Mouse (Mus musculus) T-helper 1 cell (primary cell): ENCODE results near the gene Il10ra.

ENCODE experiments used
- in situ Hi-C: fragments of 300-600 bp; cut with MboI, MseI; formaldehyde crosslinking; loops from one replicate; pipeline ENCODE4 v1.15.1; 2025; ENCODE audit warnings: high pct_unique_total_duplicates

The Il10ra gene

DNA sequence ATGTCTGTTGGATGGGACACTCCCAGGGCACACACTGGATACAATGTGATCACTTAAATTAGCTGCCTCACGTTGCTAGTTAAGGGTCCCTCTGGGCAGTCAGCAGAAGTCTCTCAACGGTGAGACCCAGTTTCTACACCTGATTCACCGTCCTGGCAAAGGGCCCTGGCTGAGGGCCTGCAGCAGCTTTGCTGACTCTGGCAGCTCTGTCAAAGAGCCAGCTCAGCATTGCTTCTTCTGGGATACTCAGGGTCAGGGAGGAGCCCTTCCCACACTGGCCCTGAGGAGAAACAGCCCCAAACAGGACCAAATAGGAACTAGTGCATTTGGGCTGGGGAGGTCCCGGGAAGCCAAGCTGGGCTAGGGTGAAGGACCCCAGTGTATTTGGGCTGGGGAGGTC is 7.5 kb downstream of the Il10ra start:
- in situ Hi-C loops, result no loop called here

DNA sequence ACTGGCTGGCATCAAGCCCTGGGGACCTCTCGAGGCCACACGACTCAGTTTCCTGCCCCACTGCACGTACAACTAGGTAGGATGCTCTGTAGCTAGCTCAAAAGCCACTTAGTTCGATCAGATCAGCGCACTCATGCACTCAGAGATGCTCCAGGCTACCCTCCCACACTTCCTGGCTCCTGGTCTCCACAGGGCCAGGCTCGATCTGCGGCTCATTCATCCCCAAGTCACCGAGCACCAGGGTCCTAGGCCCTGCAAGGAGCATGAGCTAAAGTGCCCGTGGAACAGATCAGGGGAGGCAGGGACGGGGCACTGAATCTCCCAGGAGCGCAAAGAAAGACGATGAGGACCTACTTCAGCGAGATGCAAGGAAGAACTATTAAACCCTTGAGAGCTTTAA is 9.9 kb downstream of the Il10ra start:
- in situ Hi-C loops, result no loop called here

DNA sequence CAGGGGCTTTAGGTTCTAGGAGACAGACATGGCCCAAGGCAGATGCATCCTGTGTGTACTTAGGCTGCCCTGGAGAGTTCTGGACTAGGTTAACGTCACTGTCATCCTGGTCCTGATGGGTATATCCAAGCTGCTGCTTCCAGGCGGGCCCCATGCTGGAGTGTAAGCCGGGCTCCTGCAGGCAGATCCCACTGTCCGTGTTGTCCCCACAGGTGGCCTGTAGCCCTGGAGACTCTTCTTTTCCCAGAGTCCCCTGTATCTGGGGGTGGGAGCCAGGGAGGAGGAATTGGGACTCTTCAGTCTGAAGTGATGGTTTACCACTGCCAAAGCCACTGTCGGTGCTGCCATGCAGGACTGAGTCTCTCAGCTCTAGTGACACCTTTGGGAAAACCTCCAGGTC is 13.0 kb downstream of the Il10ra start:
- in situ Hi-C loops, result no loop called here

DNA sequence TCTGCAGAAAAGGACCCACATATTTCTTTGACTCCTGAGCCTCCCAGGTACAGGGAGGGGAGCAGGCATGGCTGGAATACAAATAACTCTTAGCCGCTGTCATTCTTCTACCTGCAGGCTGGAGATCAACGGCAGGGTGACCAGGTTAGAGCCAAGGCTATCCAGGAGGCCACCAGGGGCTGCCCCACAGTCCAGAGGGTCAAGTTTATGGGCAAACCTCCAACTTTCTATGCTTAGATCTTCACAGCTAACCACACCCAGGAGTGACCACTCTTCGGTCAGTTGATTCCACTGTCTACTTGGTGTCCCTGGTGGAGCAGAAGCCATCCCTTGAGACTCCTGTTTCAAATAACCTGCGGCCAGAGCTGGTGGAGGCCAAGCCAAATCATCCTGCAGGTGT is 13.5 kb downstream of the Il10ra start:
- in situ Hi-C loops, result no loop called here

DNA sequence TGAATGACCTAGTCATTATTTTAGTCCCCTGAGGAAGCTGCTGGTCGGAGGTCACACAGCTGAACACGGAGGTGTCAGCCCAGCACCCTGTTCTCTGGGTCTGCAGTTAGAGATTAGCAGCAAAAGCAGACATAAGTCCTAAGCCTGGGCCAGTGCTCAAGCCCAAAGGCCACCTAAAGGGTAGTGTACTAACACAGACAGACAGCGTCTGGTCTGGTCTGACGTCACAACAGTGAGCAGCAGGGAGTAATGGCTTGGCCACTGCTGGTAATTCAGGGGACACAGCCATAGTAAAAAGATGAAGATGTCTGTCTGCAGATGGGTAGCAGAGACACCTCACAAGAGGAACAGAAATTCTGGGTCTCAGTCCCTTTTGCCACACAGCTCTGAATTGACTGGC is 14.3 kb downstream of the Il10ra start:
- in situ Hi-C loops, result no loop called here

DNA sequence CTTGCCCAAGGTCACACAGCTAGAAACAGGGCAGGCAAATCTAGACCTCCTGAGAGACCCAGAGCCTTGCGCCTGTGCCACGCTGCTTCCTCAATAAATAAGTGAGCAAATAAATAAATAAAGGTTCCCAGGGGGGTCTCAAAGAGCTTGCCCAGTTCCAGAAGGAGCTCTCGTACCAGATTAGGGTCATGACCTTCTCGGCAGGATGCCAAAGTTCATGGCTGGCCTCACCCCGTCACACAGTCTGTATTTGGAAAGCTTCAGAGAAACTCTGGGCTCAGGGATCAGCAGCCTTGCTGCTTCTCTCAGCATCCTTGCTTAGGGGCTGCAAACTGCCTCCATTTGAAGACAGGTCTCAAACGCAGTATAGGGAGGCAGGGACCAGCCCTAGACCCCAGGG is 14.9 kb downstream of the Il10ra start:
- in situ Hi-C loops, result no loop called here

DNA sequence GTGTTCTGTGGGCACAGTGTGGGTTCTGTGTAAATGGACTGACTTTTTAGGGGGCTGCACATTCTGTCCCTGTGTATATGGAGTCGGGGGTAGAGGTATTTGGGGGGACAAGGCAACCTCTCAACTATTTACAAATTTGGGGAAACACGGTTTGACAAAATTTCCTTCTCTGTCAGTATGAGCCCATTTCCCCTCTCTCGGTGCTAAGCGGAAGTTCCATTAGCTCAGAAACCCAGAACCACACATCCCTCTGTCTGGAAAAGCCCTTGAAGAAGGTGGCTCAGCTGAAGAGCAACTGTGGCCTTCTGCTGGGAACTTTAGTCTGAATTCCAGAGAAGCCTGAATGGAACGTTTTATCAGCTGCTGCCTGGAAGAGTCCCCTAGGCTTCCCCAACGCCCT is 16.6 kb downstream of the Il10ra start:
- in situ Hi-C loops, result no loop called here

DNA sequence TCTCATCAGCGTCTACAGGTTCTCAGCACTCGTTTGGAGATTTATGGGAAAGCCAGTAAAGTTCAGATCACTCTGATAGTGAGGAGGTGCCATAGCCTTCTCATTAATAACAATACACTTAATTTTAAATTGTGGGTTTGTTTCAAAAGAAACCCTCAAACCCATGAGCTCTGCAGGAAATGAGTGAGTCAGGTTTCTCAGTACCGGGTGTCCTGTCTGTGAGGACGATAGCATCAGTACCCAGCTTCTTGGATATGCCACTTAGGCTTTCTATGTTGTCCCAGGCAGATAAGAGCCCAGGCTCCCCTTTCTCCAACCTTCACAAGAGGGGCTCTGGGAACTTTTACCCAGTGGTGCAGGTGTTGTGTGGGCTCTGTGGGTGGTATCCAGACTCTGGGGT is 17.0 kb downstream of the Il10ra start:
- in situ Hi-C loops, result no loop called here

DNA sequence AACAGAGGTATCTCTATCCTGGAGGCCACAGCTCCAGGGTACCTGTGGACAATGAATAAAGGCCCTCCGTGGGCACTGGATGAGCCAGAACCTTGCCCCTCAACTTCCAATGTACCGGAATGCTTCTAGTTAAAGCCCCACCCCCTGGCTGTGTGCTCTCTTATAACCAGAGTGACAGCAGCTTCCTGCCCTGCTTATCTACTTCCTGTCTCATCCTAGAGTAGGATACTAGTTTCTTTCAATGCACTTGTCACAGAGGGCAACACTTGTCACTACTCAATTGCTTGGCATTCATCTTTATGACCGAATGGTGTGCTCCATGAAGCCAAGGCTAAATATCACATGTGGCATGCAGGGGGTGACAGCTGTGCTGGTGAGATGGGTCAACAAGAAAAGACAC is 17.7 kb downstream of the Il10ra start:
- in situ Hi-C loops, result no loop called here

DNA sequence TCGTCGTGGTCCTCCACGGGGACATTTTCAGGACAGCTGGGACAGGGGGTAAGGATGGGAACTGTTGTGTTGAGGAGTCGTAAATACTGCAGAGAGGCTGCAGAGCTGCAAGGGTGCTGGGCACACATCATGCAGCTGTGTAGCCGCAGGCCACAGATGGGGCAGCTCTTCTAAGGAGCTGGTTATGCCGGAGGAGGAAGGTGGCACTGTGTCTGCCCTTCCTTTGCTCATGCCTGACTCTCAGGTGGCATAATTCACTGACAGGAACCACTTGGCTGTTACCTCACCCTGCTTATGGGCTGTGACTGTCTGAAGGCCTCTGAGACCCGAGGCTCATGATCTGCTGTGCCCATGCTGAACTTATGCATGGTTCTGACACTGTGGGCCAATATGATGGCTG is 18.6 kb downstream of the Il10ra start:
- in situ Hi-C loops, result no loop called here

DNA sequence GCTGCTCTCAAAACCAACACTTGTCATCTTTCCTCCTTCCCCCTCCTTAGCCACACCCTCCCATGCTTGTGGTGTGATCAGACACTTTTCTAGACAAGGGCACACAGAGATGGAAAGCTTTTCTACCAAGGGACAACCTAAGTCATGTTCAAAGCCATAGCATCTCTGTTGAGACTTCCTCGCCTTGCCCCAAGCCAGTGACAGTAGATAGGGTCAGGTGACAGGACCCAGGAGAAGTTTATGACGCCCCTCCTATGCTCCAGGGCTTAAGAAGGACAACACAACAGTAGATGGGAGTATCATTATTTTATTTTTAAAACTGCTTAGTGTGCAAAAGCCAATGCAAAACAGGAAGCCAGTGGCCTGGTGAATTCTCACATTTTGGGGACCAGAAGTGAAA is 21.4 kb downstream of the Il10ra start:
- in situ Hi-C loops, result no loop called here

DNA sequence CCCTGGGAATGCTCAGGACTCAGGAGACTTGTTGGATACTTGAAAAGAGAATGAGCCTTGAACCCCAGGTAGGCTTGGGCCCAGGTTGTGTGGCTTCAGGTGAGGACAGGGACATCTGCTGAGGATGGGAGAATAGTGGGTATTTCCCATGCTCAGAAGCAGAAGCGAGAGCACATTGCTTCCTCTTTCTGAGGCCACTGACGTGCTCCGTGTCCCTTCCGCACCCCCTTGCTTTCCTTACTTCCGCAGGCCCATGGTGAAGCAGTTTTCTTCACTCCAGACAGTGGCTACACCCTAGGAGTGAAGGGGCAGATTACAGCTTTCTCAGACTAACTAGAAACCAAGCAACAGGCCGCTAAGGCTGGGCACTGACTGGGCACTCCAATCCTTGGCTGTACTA is 22.9 kb downstream of the Il10ra start:
- in situ Hi-C loops, result no loop called here

DNA sequence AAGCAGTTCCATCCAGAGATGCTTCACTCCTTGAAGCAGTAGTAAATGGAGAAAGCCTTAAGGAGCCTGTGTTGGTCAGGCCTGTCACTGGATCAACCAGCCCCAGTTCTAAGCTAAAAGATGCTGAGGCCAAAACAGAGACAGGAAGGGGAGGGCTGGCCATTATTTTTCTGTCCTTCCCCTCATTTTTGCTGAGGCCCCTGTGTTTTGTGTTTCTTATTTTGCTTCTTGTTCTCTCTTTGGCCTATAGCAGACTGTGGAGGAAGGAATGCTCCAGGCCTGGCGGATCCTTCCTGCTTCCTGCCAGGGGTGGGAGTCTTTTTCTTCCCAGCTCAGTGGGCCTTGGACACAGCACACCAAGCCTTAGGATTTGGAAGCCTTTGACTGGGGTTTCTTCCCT is 23.5 kb downstream of the Il10ra start:
- in situ Hi-C loops, result no loop called here

DNA sequence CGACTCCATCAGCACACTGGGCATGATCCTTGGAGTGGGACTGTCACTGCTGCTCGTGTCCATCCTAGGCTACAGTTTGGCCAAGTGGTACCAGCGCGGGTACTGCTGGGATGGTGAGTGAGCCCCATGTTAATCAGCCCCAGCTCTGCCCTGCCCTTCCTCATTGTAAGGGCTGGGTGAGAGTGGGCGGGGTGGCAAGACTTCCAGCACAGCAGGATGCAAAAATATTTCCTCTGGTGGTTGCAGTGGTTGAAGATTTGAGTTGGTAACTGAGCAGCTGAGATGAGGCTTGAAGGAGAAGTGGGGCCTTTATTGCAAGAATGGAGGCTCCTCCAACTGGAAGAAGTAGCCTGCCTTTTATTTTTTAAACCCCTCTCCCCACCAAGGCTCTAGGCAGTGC is 27.6 kb downstream of the Il10ra start:
- in situ Hi-C loops, result no loop called here

DNA sequence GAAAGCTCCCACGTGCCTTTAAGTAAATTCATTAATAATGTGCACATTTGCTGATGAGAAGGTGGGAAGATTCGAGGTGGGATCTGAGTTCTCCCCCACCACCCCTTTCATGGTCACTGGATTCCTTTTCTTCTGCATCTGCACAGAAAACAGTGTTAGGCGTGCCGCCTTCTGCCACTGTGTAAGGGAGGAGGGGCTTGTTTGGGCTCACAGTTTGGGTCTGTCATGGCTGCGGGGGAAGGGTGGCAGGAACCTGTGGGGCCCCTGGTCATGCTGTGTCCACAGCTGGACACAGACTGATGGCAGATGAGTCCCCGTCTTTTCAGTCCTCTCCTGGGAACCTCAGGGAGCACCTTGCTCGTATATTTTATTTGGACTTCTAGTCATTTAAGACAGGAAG is 32.2 kb downstream of the Il10ra start:
- in situ Hi-C loops, result no loop called here

DNA sequence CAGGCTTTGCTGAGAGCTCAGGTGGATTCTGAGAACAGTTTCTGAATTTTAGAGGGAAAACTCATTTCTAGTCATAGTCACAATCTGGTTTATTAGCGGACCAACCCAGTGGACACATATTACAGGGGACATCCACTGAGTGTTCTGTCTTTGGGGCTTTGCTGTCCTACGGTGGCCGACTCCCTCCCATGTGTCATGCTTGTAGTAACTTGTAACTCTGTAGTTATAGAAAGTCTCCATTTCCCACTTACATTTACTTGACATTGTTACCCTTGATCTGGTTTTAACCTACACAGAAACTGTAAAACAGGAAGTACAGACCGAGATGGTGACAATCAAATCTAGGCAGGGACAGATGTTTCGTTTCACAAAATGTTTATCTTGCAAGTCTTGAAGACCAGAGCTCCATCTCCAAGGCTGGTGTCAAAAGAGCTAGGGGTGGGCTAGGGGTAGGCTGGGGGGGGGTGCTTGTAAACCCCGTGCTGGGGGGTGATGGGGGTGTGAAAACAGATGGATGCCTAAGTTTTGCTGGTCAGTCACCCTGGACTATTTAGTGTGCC is 33.2 kb downstream of the Il10ra start:
- in situ Hi-C loops, result no loop called here

DNA sequence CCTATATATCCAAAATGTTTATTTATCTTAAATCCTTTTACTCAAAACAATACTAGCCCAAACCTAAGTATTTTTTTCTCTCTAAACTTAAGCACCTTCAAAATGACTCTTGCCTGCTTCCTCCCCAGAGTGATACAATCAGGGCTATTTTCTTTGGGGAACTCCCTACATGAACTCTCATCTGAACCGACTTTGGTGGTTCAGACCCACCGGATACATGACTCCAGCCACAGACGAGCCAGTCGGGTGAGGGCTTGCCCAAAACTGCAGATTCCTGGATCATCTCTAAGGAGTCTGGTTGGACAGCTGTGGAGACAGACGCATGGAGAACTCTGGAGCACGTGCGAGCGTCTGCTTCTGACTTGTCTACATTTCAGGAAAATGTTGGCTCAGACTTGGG is 39.6 kb downstream of the Il10ra start:
- in situ Hi-C loops, result no loop called here

DNA sequence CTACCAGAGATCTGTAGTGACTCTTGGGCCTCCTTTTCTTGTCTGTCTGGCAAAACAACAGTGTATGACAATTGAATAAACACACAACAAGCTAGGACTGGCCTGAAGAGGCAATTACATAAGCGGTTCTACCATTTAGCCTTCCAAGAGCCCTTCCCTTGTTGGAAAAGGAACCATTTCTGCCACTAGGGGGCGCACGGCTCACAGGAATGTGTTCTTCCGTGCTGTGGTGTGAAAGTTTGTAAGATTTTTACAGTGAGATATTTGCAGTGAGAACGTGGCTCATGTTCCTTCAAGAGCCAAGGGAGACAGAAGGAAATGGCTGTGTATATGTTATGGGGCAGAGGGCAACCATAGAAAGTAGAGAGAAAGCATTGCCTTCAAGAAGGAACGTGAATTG is 47.4 kb downstream of the Il10ra start:
- in situ Hi-C loops, result loop anchor here (5.0 kb wide), 2 partner anchors 81 to 171 kb away; no protein-coding TSS in a partner anchor

DNA sequence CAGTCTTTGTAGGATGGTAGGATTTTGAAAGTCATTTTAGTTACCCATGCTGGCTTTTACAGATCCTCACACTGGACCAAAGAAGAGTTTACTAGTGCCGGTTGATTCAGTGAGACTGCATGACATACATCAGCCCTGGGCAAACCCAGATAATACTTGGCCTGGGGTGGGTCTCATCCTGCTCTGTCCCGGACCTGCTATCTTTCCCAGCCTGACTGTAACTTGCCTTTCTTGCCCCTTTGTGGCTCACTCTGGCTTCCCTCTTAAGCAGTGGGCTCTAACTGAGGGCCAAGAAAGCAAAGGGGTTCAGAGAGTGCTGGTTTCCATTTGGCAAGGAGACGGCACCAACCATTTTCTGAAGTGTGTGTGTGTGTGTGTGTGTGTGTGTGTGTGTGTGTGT is 49.3 kb downstream of the Il10ra start:
- in situ Hi-C loops, result loop anchor here (5.0 kb wide), 2 partner anchors 83 to 173 kb away; no protein-coding TSS in a partner anchor

DNA sequence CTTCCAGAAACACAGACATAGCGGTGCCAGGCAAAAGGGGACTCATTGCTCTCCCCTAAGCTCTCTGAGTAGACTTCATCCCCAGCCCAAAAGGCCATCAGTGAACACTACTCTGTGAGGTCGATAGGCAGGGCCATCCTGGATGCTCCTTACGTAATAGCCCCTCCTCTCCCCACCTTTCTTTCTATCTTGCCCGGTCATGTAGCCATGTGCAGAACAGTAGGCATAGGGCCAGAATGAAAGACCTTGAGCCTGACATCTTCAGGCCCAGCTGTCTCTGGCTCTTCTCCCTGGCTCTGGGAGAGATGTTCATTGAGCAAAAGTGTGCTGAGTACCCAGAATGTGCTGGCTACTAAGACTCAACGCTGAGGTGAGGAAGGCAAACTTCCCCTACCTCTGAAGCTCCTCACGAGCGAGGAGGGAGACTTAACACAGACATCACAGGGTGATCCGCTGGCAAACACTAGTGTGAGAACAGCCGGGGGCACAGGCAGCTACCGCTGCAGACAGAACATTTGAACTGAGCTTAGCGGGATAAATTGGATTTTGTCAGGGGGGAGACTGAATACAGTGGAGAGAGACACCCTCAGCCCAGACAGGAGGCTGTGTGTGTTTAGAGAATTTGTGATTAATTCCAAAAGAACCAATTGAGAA is 53.3 kb downstream of the Il10ra start:
- in situ Hi-C loops, result no loop called here

DNA sequence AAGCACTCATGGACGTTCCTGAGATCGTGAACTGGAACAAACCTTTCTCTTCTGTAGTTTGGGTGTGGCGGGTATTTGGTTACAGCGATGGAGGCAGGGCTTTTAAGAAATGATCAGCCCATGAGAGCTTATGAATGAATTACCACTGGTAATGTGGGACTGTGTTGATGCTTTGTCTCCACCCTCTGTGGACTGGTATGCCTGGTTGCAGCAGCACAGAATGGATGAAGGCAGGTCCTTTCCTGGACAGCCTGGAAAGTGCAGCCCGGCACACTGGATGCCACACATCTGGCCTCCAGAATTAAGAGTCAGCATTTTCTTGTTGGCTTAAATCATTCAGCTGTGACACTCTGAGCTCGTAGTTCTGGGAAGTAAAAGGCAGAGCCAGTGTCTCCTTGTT is 56.9 kb downstream of the Il10ra start:
- in situ Hi-C loops, result no loop called here

DNA sequence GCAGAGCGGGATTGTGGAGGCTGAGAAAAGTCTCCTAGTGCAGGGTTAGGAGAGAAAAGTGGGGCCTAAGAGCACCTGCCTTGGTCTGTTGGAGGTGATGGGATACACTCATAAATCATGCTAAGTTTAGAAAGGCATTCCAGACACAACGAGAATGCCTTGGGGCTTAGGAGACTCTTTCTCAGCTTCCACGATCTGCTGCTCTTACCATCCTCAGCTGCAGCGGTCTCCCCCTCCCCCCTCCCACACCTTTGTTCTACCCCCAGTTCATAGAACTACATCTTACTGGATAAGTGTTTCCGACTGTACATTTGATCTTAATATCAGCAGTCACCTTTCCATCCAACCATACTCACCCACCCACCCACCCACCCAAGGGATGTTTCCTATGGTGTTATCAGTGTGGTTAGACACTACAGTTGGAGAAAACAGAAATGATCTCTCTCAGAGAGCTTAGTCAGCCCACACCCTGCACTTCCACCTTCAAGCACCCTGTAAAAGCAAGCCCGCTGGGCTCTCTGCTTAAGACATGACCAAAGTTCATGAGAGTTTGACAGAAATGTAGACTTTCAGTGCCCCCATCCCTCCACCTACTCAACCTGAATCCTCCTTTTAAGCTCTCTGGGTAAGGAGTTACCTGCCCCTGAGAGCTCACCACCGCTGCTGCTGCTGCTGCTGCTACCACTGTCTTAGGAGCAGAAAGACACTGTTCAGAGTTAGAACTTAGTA is 61.8 kb downstream of the Il10ra start:
- in situ Hi-C loops, result no loop called here

DNA sequence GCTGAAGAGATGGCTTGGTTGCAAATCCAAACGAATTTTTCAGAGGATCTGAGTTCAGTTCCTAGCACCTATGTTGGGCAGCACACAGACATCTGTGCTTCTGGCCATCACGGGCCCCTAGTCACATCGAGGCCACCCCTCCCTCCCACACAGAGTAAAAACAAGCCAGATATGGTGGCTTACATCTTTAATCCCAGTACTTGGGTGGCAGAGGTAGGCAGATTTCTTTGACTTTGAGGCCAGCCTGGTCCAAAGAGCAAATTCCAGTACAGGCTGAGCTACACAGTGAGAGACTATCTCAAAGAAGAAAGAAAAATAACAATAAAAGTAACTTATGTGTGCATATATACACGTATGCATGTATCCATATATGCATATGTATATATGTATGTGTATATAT is 62.8 kb downstream of the Il10ra start:
- in situ Hi-C loops, result no loop called here
